Mouse (Mus musculus): ENCODE results near the gene Pi4ka. TPM values are rescaled to one million over a fixed set of nuclear protein-coding genes. Genes with fewer than 3 reads are reported as not detected.

The Pi4ka gene
- polyA plus RNA-seq, 1 experiment from 2014 or later, result 77.8 TPM

GRCm38 (mm10) chr16:17258917-17259316 lies 147.2 kb downstream of the Pi4ka start:
- Histone ChIP-seq H3K4me1 (peaks cover 4% of the 10 kb centered on the region), H3K9ac (no peak overlapping the region), H3K27me3 (replicated peaks) (no peaks in the 10 kb centered on the region), H3K4me3 (no peak overlapping the region), H3K36me3 (replicated peaks) (peaks cover 28% of the 10 kb centered on the region), H3K27ac (no peak overlapping the region), H3K9me3 (no peaks in the 10 kb centered on the region), H3K4me2 (no peak overlapping the region)
- WGBS, result 93% methylated on average over 12 of the region's 12 CpGs
- no peak for ATAC-seq (replicated peaks)

GRCm38 (mm10) chr16:17257359-17257821 lies 148.7 kb downstream of the Pi4ka start:
- peak; percentile 8; the same call in 1 of the 2 replicates for ATAC-seq (replicated peaks)
- no peak overlapping the region for H3K27ac ChIP-seq
- H3K9ac ChIP-seq, result no peak overlapping the region
- no peaks in the 10 kb centered on the region for H3K27me3 ChIP-seq (replicated peaks)
- H3K36me3 ChIP-seq (replicated peaks), result peaks cover 28% of the 10 kb centered on the region
- H3K9me3 ChIP-seq, result no peaks in the 10 kb centered on the region
- no peak overlapping the region for H3K4me3 ChIP-seq
- no peak overlapping the region for H3K4me2 ChIP-seq
- 93% methylated on average over 9 of the region's 9 CpGs for WGBS
- H3K4me1 ChIP-seq, result peaks cover 15% of the 10 kb centered on the region

GRCm38 (mm10) chr16:17255270-17255669 lies 150.8 kb downstream of the Pi4ka start:
- ATAC-seq (replicated peaks), result no peak
- Histone ChIP-seq H3K27ac (no peak overlapping the region), H3K27me3 (replicated peaks) (no peaks in the 10 kb centered on the region), H3K4me1 (peaks cover 26% of the 10 kb centered on the region), H3K9me3 (no peaks in the 10 kb centered on the region), H3K36me3 (replicated peaks) (peaks cover 28% of the 10 kb centered on the region), H3K4me2 (no peak overlapping the region), H3K9ac (no peak overlapping the region), H3K4me3 (no peak overlapping the region)
- 91% methylated on average over 2 of the region's 2 CpGs for WGBS

GRCm38 (mm10) chr16:17254005-17254597 lies 152.0 kb downstream of the Pi4ka start:
- no peak overlapping the region for H3K27ac ChIP-seq
- H3K4me3 ChIP-seq, result no peak overlapping the region
- no peak overlapping the region for H3K4me2 ChIP-seq
- H3K27me3 ChIP-seq (replicated peaks), result no peaks in the 10 kb centered on the region
- no peak overlapping the region for H3K9ac ChIP-seq
- no peaks in the 10 kb centered on the region for H3K9me3 ChIP-seq
- 20% methylated on average over 4 of the region's 4 CpGs for WGBS
- H3K4me1 ChIP-seq, result peaks cover 26% of the 10 kb centered on the region
- no peak for ATAC-seq (replicated peaks)
- peaks cover 23% of the 10 kb centered on the region for H3K36me3 ChIP-seq (replicated peaks)

- Histone ChIP-seq H3K4me1 (peaks cover 26% of the 10 kb centered on the region), H3K4me3 (no peak overlapping the region), H3K27me3 (replicated peaks) (no peaks in the 10 kb centered on the region), H3K27ac (no peak overlapping the region), H3K4me2 (no peak overlapping the region), H3K36me3 (replicated peaks) (0 out of 2 replicates have a peak, but pooled peaks cover 10% of the 10 kb centered on the region), H3K9ac (no peak overlapping the region), H3K9me3 (no peaks in the 10 kb centered on the region)
- no peak for ATAC-seq (replicated peaks)
- 69% methylated on average over 7 of the region's 7 CpGs for WGBS
Measured at GRCm38 (mm10) chr16:17252841-17253240, 153.3 kb downstream of the Pi4ka start.

- H3K27me3 ChIP-seq (replicated peaks), result no peaks in the 10 kb centered on the region
- WGBS, result 80% methylated on average over 3 of the region's 3 CpGs
- peaks cover 26% of the 10 kb centered on the region for H3K4me1 ChIP-seq
- H3K4me2 ChIP-seq, result no peak overlapping the region
- H3K4me3 ChIP-seq, result no peak overlapping the region
- no peak overlapping the region for H3K27ac ChIP-seq
- no peaks in the 10 kb centered on the region for H3K9me3 ChIP-seq
- H3K9ac ChIP-seq, result no peak overlapping the region
- 0 out of 2 replicates have a peak, but pooled peaks cover 4% of the 10 kb centered on the region for H3K36me3 ChIP-seq (replicated peaks)
- ATAC-seq (replicated peaks), result 0 out of 2 replicates have a peak, but pooled peaks have one; percentile 32
Measured at GRCm38 (mm10) chr16:17252086-17252726, 153.9 kb downstream of the Pi4ka start.

GRCm38 (mm10) chr16:17251539-17251938 lies 154.6 kb downstream of the Pi4ka start:
- Histone ChIP-seq H3K27ac (no peak overlapping the region), H3K27me3 (replicated peaks) (no peaks in the 10 kb centered on the region), H3K36me3 (replicated peaks) (no peaks in the 10 kb centered on the region), H3K4me3 (no peak overlapping the region), H3K9ac (no peak overlapping the region), H3K4me1 (peaks cover 26% of the 10 kb centered on the region), H3K4me2 (no peak overlapping the region), H3K9me3 (no peaks in the 10 kb centered on the region)
- no peak for ATAC-seq (replicated peaks)
- WGBS, result 62% methylated on average over 3 of the region's 3 CpGs

GRCm38 (mm10) chr16:17249135-17249534 lies 157.0 kb downstream of the Pi4ka start:
- Histone ChIP-seq H3K4me2 (no peak overlapping the region), H3K4me1 (peaks cover 25% of the 10 kb centered on the region), H3K9me3 (no peaks in the 10 kb centered on the region), H3K36me3 (replicated peaks) (no peaks in the 10 kb centered on the region), H3K4me3 (no peak overlapping the region), H3K27ac (no peak overlapping the region), H3K9ac (no peak overlapping the region), H3K27me3 (replicated peaks) (no peaks in the 10 kb centered on the region)
- 83% methylated on average over 6 of the region's 6 CpGs for whole genome bisulfite sequencing
- no peak for ATAC-seq (replicated peaks)

GRCm38 (mm10) chr16:17247727-17248126 lies 158.4 kb downstream of the Pi4ka start:
- H3K4me2 ChIP-seq, result no peak overlapping the region
- 67% methylated on average over 4 of the region's 4 CpGs for WGBS

GRCm38 (mm10) chr16:17244996-17245395 lies 161.1 kb downstream of the Pi4ka start:
- H3K9ac ChIP-seq, result no peak overlapping the region
- H3K36me3 ChIP-seq (replicated peaks), result no peaks in the 10 kb centered on the region
- WGBS, result 67% methylated on average over 1 of the region's 1 CpGs
- H3K4me1 ChIP-seq, result peaks cover 6% of the 10 kb centered on the region; the same call in 1 of the 2 replicates
- ATAC-seq (replicated peaks), result no peak
- H3K27ac ChIP-seq, result no peak overlapping the region
- no peak overlapping the region for H3K4me2 ChIP-seq
- H3K4me3 ChIP-seq, result no peak overlapping the region
- no peaks in the 10 kb centered on the region for H3K9me3 ChIP-seq
- H3K27me3 ChIP-seq (replicated peaks), result no peaks in the 10 kb centered on the region

More at GRCm38 (mm10) chr16:17247727-17248126, 158.4 kb downstream of the Pi4ka start:
- H3K36me3 ChIP-seq (replicated peaks), result no peaks in the 10 kb centered on the region
- H3K9me3 ChIP-seq, result no peaks in the 10 kb centered on the region
- H3K9ac ChIP-seq, result no peak overlapping the region
- H3K27me3 ChIP-seq (replicated peaks), result no peaks in the 10 kb centered on the region
- ATAC-seq (replicated peaks), result no peak
- H3K27ac ChIP-seq, result no peak overlapping the region
- H3K4me3 ChIP-seq, result no peak overlapping the region
- H3K4me1 ChIP-seq, result peaks cover 13% of the 10 kb centered on the region

GRCm38 (mm10) chr16:17243731-17244130 lies 162.4 kb downstream of the Pi4ka start:
- WGBS, result 69% methylated on average over 1 of the region's 1 CpGs
- Histone ChIP-seq H3K4me3 (no peak overlapping the region), H3K36me3 (replicated peaks) (no peaks in the 10 kb centered on the region), H3K4me2 (no peak overlapping the region), H3K27me3 (replicated peaks) (no peaks in the 10 kb centered on the region), H3K9ac (no peak overlapping the region), H3K4me1 (peaks cover 18% of the 10 kb centered on the region), H3K9me3 (no peaks in the 10 kb centered on the region), H3K27ac (no peak overlapping the region)
- no peak for ATAC-seq (replicated peaks)

- no peak overlapping the region for H3K4me2 ChIP-seq
- 77% methylated on average over 2 of the region's 2 CpGs for WGBS
- H3K9me3 ChIP-seq, result no peaks in the 10 kb centered on the region
- no peak overlapping the region for H3K27ac ChIP-seq
- H3K27me3 ChIP-seq (replicated peaks), result no peaks in the 10 kb centered on the region
- ATAC-seq (replicated peaks), result no peak
- H3K4me3 ChIP-seq, result no peak overlapping the region
- peaks cover 51% of the 10 kb centered on the region for H3K4me1 ChIP-seq
- no peak overlapping the region for H3K9ac ChIP-seq
- no peaks in the 10 kb centered on the region for H3K36me3 ChIP-seq (replicated peaks)
Measured at GRCm38 (mm10) chr16:17239409-17239808, 166.7 kb downstream of the Pi4ka start.

GRCm38 (mm10) chr16:17237634-17238033 lies 168.5 kb downstream of the Pi4ka start:
- peaks cover 58% of the 10 kb centered on the region for H3K4me1 ChIP-seq
- WGBS, result 90% methylated on average over 3 of the region's 3 CpGs

More at GRCm38 (mm10) chr16:17237634-17238033, 168.5 kb downstream of the Pi4ka start:
- H3K9me3 ChIP-seq, result no peaks in the 10 kb centered on the region
- H3K9ac ChIP-seq, result no peak overlapping the region
- no peak overlapping the region for H3K4me2 ChIP-seq
- no peaks in the 10 kb centered on the region for H3K27me3 ChIP-seq (replicated peaks)
- H3K4me3 ChIP-seq, result no peak overlapping the region
- H3K36me3 ChIP-seq (replicated peaks), result no peaks in the 10 kb centered on the region
- ATAC-seq (replicated peaks), result no peak
- H3K27ac ChIP-seq, result no peak overlapping the region

All from midbrain, embryonic 15.5 days (tissue).